Mouse (Mus musculus): Measurements from ENCODE around the gene Apof. TPM values are rescaled to one million over a fixed set of nuclear protein-coding genes. Genes with fewer than 3 reads are reported as not detected.
"Not testable (repeated sequence)": the region's sequence is repeated elsewhere in the genome, so short reads cannot be mapped to it uniquely, and the experiment has no call there.

Gene Apof
- total RNA-seq, 2 experiments from 2014 or later: not detected

DNA sequence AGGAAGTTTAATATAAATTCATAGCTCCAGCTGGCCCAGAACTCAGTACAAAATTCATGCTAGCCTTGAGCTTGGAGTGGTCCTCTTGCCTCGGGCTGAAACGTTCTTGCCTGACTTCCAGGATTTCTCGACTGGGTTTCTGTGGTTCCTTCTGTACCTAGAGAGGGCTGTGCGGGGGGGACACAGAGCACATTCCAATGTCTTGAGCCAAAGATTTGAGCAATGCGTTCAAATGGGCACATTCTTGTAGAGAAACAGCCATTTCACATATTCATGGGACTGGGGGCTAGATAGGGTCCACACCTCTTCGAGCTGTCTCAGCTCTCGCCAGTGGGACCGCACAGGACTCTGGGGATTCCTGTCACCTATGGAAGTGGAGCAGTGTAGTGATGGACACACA, 12.5 kb upstream of the Apof start:
- ATAC-seq (replicated peaks; ENCODE audit: low FRiP score, low TSS enrichment, poor library complexity, severe bottlenecking): no peak

DNA sequence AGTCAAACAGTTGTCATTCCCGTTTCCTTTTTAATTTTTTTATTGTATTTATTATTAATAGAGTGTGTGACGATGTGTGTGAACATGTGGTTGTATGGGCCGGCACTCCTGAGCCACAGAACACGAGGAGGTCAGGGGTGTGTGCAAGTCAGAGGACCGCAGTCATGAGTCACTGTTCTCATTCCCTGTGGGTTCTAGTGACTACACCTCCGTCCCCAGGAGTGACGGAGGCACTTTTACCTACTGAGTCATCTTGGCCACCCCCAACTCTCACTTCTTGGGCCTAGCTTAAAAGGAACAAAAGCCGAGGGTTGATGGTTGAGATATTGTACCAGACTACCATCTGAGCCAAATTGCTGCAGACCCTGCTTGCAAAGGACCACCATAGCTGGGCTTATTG, 12.1 kb upstream of the Apof start:
- ATAC-seq (replicated peaks; ENCODE audit: low FRiP score, low TSS enrichment, poor library complexity, severe bottlenecking): no peak

- ATAC-seq (replicated peaks; ENCODE audit: low FRiP score, low TSS enrichment, poor library complexity, severe bottlenecking): 0 out of 2 replicates have a peak, but pooled peaks have one; percentile 57
These were observed 9.5 kb upstream of the Apof start for GRCm38 (mm10) chr10:128258953-128259352.

DNA sequence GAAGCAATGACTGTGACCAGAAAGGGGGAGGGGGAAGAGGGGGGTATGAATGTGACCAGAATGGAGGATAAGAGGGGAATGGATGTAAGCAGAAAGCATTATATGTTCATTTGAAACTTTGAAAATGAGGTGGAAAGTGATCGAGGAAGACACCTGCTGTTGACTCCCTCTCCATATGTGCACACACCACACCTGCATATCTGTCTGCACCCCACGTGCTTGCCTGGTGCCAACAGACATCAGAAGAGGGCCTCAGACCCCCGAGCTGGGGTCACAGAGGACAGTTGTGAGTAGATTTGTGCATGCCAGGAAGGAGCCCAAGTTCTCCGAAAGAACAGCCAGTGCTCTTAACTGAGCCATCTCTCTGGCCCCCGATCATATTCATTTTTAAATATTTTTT, 8.5 kb upstream of the Apof start:
- no peak for ATAC-seq (replicated peaks; ENCODE audit: low FRiP score, low TSS enrichment, poor library complexity, severe bottlenecking)

DNA sequence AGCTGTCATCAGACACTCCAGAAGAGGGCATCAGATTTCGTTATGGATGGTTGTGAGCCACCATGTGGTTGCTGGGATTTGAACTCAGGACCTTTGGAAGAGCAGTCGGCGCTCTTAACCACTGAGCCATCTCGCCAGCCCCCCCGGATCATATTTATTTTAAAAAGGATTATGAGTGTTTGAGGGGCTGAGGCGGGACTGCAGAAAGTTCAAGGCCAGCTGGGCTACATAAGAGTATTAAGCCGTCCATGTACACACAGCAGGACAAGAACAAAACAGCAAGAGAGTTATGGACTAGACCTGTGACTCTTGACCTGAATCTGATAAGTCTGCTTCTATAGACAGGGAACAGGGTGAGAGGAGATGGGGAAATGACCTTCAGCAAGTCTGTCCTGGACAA, 8.1 kb upstream of the Apof start:
- not testable (repeated sequence) for ATAC-seq (replicated peaks; ENCODE audit: low FRiP score, low TSS enrichment, poor library complexity, severe bottlenecking)

GRCm38 (mm10) chr10:128262300-128262699, 6.2 kb upstream of the Apof start:
- ATAC-seq (replicated peaks; ENCODE audit: low FRiP score, low TSS enrichment, poor library complexity, severe bottlenecking): no peak

- no peak for ATAC-seq (replicated peaks; ENCODE audit: low FRiP score, low TSS enrichment, poor library complexity, severe bottlenecking)
These were observed 4.8 kb upstream of the Apof start for GRCm38 (mm10) chr10:128263393-128264310.

DNA sequence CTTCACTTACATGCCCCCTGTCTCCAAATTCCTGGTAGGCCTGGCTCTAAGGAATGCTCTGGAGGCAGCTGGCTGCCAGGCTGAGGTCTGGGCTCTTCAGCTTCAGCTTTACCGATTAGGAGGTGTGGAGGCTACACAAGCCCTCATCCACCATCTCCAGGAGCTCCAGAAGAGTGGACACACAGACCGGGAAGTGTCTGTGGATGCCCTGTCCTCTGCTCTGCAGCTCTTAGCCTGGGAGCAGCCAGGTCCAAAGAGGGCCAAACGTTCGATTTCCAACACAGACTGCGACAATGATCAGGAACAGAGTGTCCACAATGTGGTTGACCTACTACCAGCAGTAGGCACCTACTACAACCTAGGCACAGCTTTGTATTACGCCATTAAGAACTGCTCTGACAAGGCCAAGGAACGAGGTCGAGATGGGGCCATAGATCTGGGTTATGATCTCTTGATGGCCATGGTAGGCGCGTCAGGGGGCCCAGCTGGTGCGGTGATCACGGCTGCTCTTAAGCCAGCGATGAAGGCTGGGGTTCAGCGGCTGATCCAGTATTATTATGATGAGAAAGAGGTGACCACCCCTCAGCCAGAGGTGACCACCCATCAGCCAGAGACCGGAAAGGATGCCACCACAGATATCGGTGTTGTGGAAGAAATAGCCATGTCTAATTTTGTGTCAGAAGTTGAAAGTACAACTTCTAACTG, 887 bp downstream of the Apof start:
- ATAC-seq (replicated peaks; ENCODE audit: low FRiP score, low TSS enrichment, poor library complexity, severe bottlenecking): no peak

GRCm38 (mm10) chr10:128270287-128270841, 1.9 kb downstream of the Apof start, which contains the start of gene Stat2:
TSS of gene Stat2 (plus strand) at chr10:128270559.
- ATAC-seq (replicated peaks; ENCODE audit: low FRiP score, low TSS enrichment, poor library complexity, severe bottlenecking): peak; percentile 98

DNA sequence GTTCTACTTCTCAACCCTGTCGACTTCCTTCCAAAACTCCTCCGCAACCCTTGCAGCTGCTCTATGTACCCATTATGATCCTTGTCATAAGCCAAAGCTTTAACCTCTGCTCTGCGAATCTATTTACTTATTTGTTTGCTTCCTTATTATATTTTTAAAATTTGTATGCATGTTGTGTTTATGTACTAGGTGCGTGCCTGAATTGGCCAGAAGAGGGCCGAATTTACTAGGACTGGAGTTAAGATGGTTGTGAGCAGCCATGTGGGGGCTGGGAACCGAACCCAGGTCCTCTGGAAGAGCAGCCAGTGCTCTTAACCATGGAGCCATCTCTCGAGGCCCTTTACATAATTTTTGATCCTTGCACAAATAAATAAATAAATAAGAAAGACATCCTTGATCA, 2.4 kb downstream of the Apof start:
- no peak for ATAC-seq (replicated peaks; ENCODE audit: low FRiP score, low TSS enrichment, poor library complexity, severe bottlenecking)

DNA sequence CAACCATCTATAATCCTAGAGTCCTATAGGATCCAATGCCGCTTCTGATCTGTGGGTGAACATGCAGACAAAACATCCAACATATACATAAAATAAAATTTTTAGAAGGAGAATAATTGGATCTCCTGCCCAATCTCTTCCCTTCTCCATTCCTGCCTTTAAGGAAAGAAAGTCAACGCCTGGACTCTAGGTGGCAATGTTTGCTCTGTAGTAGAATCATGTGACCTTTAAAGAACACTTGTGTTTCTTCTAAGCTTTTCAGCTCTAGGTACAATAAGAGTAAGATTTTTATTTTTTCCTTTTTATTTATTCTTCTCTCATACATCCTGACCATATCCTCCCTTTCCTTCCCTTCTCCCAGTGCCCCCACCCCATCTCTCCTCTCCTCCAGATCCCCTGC, 3.4 kb downstream of the Apof start:
- no peak for ATAC-seq (replicated peaks; ENCODE audit: low FRiP score, low TSS enrichment, poor library complexity, severe bottlenecking)

- not testable (repeated sequence) for ATAC-seq (replicated peaks; ENCODE audit: low FRiP score, low TSS enrichment, poor library complexity, severe bottlenecking)
These were observed 4.5 kb downstream of the Apof start for GRCm38 (mm10) chr10:128272819-128273439.

- ATAC-seq (replicated peaks; ENCODE audit: low FRiP score, low TSS enrichment, poor library complexity, severe bottlenecking): not testable (repeated sequence)
These were observed 6.9 kb downstream of the Apof start for GRCm38 (mm10) chr10:128275374-128275773.

- ATAC-seq (replicated peaks; ENCODE audit: low FRiP score, low TSS enrichment, poor library complexity, severe bottlenecking): no peak
These were observed 9.7 kb downstream of the Apof start for GRCm38 (mm10) chr10:128278158-128278557.

DNA sequence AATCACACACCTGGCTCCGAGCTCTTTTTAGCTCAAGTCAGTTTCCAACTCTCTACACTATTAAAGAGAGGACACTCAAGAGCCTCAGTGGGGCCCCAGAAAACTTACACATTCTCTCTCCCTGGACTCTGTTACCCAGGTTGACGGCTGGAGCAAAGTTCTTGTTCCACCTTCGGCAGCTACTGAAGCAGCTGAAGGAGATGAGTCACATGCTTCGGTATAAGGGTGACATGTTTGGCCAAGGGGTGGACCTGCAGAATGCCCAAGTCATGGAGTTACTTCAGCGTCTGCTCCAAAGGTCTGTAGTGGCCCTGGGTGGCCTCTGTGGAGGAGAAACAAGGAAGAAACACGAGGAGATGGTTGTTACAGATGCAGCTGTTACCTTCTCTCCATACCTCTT, 12.5 kb downstream of the Apof start:
- no peak for ATAC-seq (replicated peaks; ENCODE audit: low FRiP score, low TSS enrichment, poor library complexity, severe bottlenecking)

DNA sequence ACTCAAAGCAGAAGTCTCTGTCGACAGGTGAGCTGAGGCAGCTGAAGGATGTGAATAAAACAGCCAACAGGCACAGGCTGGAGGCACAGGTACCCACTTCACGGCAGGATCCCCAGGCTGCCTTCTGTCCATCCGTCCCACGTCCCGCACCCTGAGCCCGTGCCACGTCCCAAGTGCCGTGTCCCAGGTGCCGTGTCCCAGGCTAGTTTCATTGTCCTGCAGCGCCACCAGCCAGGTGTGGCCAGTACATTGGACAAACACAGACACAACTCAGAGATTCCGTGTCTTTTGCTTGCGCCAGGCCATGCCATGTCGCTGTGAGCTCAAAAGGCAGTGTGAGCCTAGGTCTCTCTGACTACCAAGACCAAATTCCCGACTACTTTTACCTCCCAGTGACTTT, 13.2 kb downstream of the Apof start:
- no peak for ATAC-seq (replicated peaks; ENCODE audit: low FRiP score, low TSS enrichment, poor library complexity, severe bottlenecking)

DNA sequence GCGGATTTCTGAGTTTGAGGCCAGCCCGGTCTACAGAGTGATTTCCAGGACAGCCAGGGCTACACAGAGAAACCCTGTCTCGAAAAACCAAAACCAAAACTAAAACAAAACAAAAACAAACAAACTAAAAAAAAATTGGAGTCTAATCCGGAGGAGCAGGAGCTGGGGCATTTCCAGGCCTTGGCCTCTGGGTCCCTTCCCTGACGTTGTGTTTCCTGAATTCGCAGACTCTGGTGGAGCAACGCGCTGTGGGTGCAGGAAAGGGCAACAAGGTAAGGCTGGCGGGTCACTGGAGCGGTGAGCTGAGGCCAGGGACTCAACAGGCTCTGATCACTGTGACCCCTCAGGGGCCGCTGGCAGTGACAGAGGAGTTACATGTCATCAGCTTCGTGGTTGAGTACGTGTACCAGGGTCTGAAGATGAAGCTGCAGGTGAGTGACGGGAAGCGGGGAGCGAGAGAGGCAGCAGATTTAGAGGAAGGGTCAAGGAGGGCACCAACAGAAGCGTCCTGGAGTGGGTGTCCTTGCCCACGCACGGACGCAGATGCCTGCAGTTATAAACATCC, 14.5 kb downstream of the Apof start:
- ATAC-seq (replicated peaks; ENCODE audit: low FRiP score, low TSS enrichment, poor library complexity, severe bottlenecking): no peak

DNA sequence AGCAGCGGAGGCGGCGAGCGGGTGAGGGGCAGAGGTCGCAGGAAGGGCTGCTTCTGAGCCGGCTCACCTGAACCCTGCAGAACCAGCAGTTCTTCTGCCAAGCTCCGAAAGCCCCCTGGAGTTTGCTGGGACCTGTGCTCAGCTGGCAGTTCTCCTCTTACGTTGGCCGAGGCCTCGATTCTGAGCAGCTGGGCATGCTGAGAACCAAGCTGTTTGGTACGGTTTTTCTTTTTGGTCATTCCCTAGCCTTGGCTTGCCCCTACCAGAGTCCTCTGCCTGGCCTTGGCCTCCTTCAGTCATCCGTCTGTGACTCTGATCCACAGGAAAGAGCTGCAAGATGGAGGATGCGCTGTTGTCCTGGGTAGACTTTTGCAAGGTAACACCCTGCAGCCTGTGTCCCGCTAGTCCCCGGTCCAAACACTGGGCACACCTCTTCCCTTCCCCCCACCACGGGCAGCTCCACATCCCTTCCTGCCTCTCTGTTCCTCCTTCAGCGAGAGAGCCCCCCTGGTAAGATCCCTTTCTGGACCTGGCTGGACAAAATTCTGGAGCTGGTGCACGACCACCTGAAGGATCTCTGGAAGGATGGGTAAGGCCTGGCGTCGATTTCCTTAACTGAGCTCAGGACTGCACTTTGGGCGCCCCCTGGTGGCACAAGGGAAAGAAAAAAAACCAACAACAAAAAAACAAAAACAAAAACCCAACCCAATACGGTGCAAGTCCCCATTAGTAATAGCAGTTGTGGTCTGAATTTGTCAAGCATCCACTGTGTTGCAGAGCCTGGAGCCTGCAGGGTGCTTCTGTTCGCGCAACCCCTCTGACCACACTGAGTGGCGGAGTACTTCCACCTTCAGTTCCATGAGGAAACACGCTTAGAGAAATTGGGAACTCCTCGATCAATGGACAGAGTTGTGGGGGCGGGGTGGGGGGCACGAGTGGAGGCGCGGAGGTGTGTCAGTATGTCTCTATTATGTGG, 15.4 kb downstream of the Apof start:
- peak; percentile 64 for ATAC-seq (replicated peaks; ENCODE audit: low FRiP score, low TSS enrichment, poor library complexity, severe bottlenecking)
